Mouse (Mus musculus): ENCODE results near the gene Bbs1. TPM values are rescaled to one million over a fixed set of nuclear protein-coding genes. Genes with fewer than 3 reads are reported as not detected.
"Not testable (repeated sequence)": the region's sequence is repeated elsewhere in the genome, so short reads cannot be mapped to it uniquely, and the experiment has no call there.

The Bbs1 gene
- 2.2 TPM for polyA plus RNA-seq (2012; fragmentation: generic; extraction: Trizol)
- long read RNA-seq, experiment 1, full-length matches to known transcripts = 2 of 4 reads
- long read RNA-seq, experiment 1, partial matches to known transcripts = 0 of 4 reads
- long read RNA-seq, experiment 1, other reads (novel, unspliced or antisense) = 2 of 4 reads
- long read RNA-seq, experiment 2, full-length matches to known transcripts = 15 of 18 reads
- long read RNA-seq, experiment 2, partial matches to known transcripts = 1 of 18 reads
- long read RNA-seq, experiment 2, other reads (novel, unspliced or antisense) = 2 of 18 reads

GRCm38 (mm10) chr19:4905979-4906794 is at the start of gene Bbs1:
Gene Bbs1 (minus strand): TSS chr19:4906628.
- Histone ChIP-seq H3K36me3 (ENCODE audit: control insufficient read depth, insufficient read depth) (peaks cover 24% of the 10 kb centered on the region), H3K79me2 (ENCODE audit: control insufficient read depth, insufficient read depth) (no peaks in the 10 kb centered on the region), H3K4me3 (ENCODE audit: insufficient read depth, poor library complexity, severe bottlenecking) (peak within 1 kb of the TSS; percentile 44), H3K79me3 (ENCODE audit: low read depth) (no peaks in the 10 kb centered on the region), H3ac (ENCODE audit: control insufficient read depth, insufficient read length, low read depth) (peak within 1 kb of the TSS; percentile 65), H3K27me3 (ENCODE audit: control insufficient read depth, insufficient read depth, insufficient read length) (no peaks in the 10 kb centered on the region)
- TF ChIP-seq MAX (IDR thresholded peaks at IDR 0.05) (no peak), CEBPB (IDR thresholded peaks at IDR 0.05; ENCODE audit: low read depth) (no peak), CTCF (IDR thresholded peaks at IDR 0.05; ENCODE audit: control insufficient read depth, insufficient read depth, insufficient read length) (no peak), USF1 (IDR thresholded peaks at IDR 0.05; ENCODE audit: low read depth) (no peak), MYOG (IDR thresholded peaks at IDR 0.05; ENCODE audit: control insufficient read depth, extremely low read depth, insufficient read length) (no peak), MYOD1 (IDR thresholded peaks at IDR 0.05; ENCODE audit: control insufficient read depth, insufficient read length, low read depth) (no peak)

GRCm38 (mm10) chr19:4948641-4949040 is 42.2 kb upstream of the Bbs1 start:
- H3K27me3 ChIP-seq (ENCODE audit: control insufficient read depth, insufficient read depth, insufficient read length); H3K79me3 ChIP-seq (ENCODE audit: low read depth); H3K4me3 ChIP-seq (ENCODE audit: insufficient read depth, poor library complexity, severe bottlenecking); H3ac ChIP-seq (ENCODE audit: control insufficient read depth, insufficient read length, low read depth); H3K79me2 ChIP-seq (ENCODE audit: control insufficient read depth, insufficient read depth); H3K36me3 ChIP-seq (ENCODE audit: control insufficient read depth, insufficient read depth): not testable (repeated sequence)

- H3K27me3 ChIP-seq (ENCODE audit: control insufficient read depth, insufficient read depth, insufficient read length) = no peaks in the 10 kb centered on the region
- H3K4me3 ChIP-seq (ENCODE audit: insufficient read depth, poor library complexity, severe bottlenecking) = no peak overlapping the region
- no peak overlapping the region for H3ac ChIP-seq (ENCODE audit: control insufficient read depth, insufficient read length, low read depth)
- H3K79me3 ChIP-seq (ENCODE audit: low read depth) = no peaks in the 10 kb centered on the region
- TF ChIP-seq FOSL1 (IDR thresholded peaks at IDR 0.05; ENCODE audit: insufficient read depth, low read length, poor library complexity, severe bottlenecking) (no peak), MYOG (IDR thresholded peaks at IDR 0.05; ENCODE audit: control insufficient read depth, extremely low read depth, insufficient read length) (no peak), CTCF (IDR thresholded peaks at IDR 0.05; ENCODE audit: control insufficient read depth, insufficient read depth, insufficient read length) (no peak), MYOD1 (IDR thresholded peaks at IDR 0.05; ENCODE audit: control insufficient read depth, insufficient read length, low read depth) (no peak), CEBPB (IDR thresholded peaks at IDR 0.05; ENCODE audit: low read depth) (no peak), USF1 (IDR thresholded peaks at IDR 0.05; ENCODE audit: low read depth) (no peak), MAX (IDR thresholded peaks at IDR 0.05) (no peak)
- no peaks in the 10 kb centered on the region for H3K36me3 ChIP-seq (ENCODE audit: control insufficient read depth, insufficient read depth)
- H3K79me2 ChIP-seq (ENCODE audit: control insufficient read depth, insufficient read depth) = no peaks in the 10 kb centered on the region
These were observed 39.1 kb upstream of the Bbs1 start for GRCm38 (mm10) chr19:4945540-4945939.

GRCm38 (mm10) chr19:4943253-4943588 is 36.8 kb upstream of the Bbs1 start:
- H3K27me3 ChIP-seq (ENCODE audit: control insufficient read depth, insufficient read depth, insufficient read length) = no peaks in the 10 kb centered on the region
- peak overlapping the region; percentile 25 for H3K4me3 ChIP-seq (ENCODE audit: insufficient read depth, poor library complexity, severe bottlenecking)
- H3K79me3 ChIP-seq (ENCODE audit: low read depth) = no peaks in the 10 kb centered on the region
- no peaks in the 10 kb centered on the region for H3K79me2 ChIP-seq (ENCODE audit: control insufficient read depth, insufficient read depth)
- TF ChIP-seq MAX (IDR thresholded peaks at IDR 0.05) (no peak), MYOD1 (IDR thresholded peaks at IDR 0.05; ENCODE audit: control insufficient read depth, insufficient read length, low read depth) (no peak), FOSL1 (IDR thresholded peaks at IDR 0.05; ENCODE audit: insufficient read depth, low read length, poor library complexity, severe bottlenecking) (no peak), USF1 (IDR thresholded peaks at IDR 0.05; ENCODE audit: low read depth) (no peak), MYOG (IDR thresholded peaks at IDR 0.05; ENCODE audit: control insufficient read depth, extremely low read depth, insufficient read length) (no peak), CEBPB (IDR thresholded peaks at IDR 0.05; ENCODE audit: low read depth) (no peak), CTCF (IDR thresholded peaks at IDR 0.05; ENCODE audit: control insufficient read depth, insufficient read depth, insufficient read length) (no peak)
- H3ac ChIP-seq (ENCODE audit: control insufficient read depth, insufficient read length, low read depth) = peak overlapping the region; percentile 48
- H3K36me3 ChIP-seq (ENCODE audit: control insufficient read depth, insufficient read depth) = no peaks in the 10 kb centered on the region

GRCm38 (mm10) chr19:4942551-4943252 is 36.3 kb upstream of the Bbs1 start, which contains the start of gene Peli3:
Gene Peli3 (minus strand): TSS chr19:4943127.
- TF ChIP-seq CTCF (IDR thresholded peaks at IDR 0.05; ENCODE audit: control insufficient read depth, insufficient read depth, insufficient read length) (no peak), MYOD1 (IDR thresholded peaks at IDR 0.05; ENCODE audit: control insufficient read depth, insufficient read length, low read depth) (no peak), MAX (IDR thresholded peaks at IDR 0.05) (no peak)
- peak within 1 kb of the TSS; percentile 25 for H3K4me3 ChIP-seq (ENCODE audit: insufficient read depth, poor library complexity, severe bottlenecking)
- H3K79me3 ChIP-seq (ENCODE audit: low read depth) = no peaks in the 10 kb centered on the region
- no peaks in the 10 kb centered on the region for H3K79me2 ChIP-seq (ENCODE audit: control insufficient read depth, insufficient read depth)
- no peaks in the 10 kb centered on the region for H3K27me3 ChIP-seq (ENCODE audit: control insufficient read depth, insufficient read depth, insufficient read length)
- peak within 1 kb of the TSS; percentile 66 for H3ac ChIP-seq (ENCODE audit: control insufficient read depth, insufficient read length, low read depth)
- H3K36me3 ChIP-seq (ENCODE audit: control insufficient read depth, insufficient read depth) = no peaks in the 10 kb centered on the region
